Mouse (Mus musculus) cerebellum, adult 18-20 months (tissue): ENCODE data around the gene Gm3336.

Experiments
- DNase-seq, 2 experiments: peaks; one replicate each; pipeline ENCODE4 v3.0.0; 2021

Gm3336 gene

DNA sequence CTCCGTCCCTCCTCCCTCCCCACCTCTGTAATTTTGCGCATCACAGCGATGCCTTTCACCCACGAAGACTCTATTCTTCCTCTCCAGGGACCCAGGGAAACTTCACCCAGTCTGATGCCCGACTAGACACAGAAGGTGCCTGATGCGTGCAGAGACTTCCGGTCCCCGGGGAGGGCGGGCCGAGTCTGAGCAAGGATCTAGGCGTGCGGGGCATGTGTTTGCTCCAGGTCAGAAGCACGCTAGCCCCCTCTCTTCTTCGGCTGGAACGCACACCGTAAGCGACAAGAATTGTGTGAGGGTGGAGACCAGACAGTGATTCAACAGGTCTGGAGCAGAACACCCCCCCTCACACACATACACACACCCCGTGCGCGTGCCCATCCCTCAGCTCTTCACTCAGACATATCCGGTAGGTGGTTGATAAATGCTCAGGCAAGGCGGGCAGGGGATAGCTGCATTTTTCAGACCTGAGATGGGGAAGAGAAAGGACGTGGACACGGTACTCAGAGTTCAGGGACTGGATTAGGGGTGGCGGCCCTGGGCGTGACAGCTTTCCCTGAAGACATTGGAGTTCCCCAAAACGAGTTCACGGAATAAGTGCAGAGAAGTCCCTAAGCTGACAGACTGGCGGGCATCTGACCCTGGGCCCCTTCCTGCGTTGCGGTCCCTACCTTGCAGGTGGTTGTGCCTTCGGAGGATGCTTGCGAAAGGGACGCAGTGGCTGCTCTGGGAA, 47.7 kb downstream of the Gm3336 start:
- DNase-seq: peak; percentile 23 to 28

DNA sequence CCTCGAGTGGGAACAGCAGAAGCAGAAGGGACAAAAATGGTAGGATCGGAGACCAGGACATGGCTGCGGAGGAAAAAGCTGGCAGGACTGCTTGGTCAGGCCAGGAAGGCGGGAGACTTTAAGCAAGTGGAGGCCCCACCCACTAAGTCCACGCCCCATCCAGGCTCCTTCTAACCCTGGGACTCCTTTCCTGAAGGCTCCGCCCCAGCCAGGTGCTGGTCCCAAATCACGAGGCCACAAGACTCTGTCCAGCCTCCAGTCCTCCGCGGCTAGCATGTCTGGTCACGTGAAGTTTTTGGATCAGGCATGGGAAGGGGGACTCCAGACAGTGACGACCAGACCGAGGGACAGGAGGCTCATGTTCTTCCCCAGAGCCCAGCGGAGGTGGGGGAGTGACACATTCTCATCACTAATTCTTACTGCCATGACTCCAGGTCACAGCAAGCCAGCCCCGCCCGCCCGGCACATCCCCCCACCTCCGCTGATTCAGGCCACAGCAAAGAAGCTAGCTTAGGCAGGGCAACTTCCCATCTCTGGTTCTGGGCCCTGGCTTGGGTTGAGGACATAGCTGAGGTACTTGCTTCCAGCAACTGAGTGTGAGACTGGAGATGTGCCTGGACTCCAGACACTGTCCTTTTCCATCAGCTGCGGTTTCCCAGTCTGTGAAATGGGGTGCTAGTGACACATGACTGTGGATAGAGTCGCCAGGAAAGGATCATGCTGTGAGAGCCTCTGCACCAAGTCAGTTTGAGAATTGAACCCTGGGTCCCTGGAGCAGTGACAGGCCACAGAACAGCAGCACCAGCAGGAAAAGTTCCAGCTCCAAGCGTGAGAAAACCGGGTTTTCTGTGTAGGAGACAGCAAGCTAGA, 48.5 kb downstream of the Gm3336 start:
- peak; percentile 64 to 72 for DNase-seq

DNA sequence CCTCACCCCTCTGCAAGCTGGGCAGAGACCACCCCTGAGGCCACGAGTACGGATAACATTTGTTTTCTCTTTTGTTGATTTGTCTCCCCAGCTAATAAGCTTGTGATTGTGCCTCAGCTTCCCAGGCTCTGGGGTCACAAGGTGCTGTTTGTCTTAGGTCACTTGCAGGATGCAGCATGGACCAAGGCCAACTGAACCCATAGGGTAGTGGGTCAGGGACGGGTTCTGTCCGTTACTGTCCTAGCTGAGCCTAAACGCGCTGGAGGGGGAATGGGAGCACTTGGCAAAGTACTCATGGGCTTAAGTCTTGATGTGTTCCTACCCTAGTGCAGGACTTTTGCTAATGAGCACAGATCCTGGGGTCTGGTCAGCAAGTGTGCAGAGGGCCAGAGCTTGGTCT, 49.2 kb downstream of the Gm3336 start:
- peak in 1 of 2 experiments; percentile 13 for DNase-seq

DNA sequence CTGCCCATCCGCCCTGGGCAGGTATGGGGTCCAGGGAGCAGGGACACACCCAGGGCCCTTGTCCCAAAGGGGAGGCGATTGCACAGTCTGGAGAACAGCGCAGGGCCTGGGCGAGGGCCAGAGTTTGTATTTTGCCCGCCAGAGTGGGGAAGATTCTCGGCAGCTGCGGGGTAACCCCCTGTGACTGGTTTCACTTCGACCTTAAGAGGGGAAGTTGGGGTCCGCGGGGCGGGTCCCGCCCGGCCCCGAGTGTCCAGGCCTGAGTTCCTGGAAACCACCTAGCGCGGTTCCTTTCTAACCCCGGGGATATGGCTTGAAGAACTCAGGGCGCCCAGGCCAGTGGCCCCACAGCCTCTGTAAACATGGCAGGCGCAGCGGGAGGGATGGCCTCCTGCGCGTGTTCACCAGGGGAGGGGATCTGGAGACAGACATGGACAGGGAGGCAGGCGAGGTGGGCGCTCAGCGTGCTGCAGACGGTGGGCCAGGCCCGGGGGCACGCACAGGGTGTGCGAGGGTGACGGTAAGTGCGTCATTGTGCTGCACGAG, 50.0 kb downstream of the Gm3336 start:
- peak; percentile 20 to 32 for DNase-seq

DNA sequence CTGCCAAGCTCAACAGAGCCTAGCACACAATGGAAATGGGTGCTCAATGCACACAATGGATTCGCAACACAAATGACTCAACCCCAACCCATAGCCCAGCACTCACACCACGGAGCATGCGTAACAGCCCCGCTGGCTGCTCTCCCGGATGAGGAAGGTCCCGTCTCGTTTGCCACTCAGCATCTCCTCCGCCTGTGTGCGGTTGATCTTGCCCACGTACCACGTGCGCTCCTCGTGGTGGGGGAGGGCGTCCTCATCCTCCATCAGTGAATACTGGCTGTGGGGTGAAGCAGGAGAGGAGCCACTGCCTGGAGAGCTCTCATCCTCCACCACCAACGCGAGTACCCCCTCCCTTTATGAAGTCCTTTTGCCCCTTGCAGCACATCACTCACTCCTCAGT, 50.6 kb downstream of the Gm3336 start:
- DNase-seq: peak in 1 of 2 experiments; percentile 32

DNA sequence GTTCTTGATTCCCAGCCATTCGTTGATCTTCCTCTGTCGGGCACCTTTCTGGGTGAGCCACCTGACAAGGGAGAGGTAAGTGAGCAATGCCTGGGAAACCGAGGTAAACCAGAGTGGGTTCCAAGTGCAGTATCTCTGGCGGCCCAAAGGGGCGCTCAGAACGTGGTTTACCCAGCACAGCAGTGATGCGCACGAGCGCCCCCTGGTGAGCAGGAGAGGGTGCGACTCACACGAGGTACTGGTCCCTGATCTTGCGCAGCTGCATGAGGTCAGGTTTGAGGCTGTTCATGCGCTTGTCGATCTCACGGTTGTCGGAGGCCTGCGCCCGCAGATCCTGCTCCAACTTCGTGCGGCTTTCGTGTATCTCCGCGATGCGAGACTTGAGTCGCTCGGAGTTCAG, 51.0 kb downstream of the Gm3336 start:
- DNase-seq: peak; percentile 96 to 97

DNA sequence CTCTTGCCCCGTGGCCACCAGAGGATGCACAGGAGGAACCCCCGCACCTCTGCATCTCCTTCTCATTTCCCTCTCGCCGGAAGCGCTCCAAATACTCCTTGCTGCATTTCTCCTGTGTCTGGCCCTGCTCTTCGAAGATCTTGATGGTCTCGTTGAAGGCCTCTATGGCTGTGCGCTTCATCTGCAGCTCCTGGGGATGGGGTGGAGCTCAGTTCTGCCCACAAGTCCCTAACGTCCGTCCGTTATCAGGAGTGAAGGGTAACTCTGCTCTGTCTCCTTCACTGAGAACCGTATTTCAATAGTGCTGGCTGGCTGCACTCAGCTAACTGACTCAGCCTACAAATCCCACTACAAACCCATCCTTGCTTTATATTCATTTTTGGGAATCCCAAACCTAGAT, 51.5 kb downstream of the Gm3336 start:
- DNase-seq: no peak

DNA sequence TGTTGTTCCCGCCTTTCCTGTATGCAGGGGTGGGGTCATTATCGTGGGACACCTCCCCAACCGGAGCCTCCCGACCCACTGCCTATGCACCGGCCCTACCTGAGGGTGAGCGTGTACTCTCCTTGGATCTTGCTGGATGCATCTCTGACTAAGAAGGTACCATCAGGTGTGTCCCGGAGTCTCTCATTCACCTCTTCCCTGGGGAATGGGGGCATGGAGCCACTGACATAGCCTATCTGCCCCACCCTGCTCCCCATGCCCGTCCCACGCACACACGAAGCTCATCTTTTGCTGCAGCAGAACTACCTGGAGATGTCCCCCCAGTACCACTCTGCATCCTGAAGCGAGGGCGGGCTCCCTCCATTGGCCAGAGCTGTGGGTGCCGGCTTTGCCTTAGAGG, 52.4 kb downstream of the Gm3336 start:
- DNase-seq: no peak

DNA sequence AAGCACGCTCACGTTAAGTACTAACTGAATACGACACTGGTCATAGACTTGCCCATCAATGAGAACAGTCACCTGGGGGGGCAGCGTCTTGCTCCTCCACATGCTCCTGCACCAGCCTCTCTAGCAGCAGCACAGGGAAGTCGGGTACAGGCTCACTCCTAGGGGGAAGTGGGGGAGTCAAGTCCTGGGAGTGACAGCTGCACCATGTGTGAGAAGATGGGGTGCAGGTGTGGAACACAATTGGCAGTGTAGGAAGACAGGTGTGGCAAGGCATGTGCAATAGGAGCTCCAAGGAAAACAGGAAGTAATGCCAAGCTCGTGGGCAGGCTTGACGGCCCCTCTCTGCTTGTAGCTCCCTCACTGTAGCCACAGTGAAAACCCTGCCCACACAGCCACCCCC, 52.9 kb downstream of the Gm3336 start:
- DNase-seq: no peak

DNA sequence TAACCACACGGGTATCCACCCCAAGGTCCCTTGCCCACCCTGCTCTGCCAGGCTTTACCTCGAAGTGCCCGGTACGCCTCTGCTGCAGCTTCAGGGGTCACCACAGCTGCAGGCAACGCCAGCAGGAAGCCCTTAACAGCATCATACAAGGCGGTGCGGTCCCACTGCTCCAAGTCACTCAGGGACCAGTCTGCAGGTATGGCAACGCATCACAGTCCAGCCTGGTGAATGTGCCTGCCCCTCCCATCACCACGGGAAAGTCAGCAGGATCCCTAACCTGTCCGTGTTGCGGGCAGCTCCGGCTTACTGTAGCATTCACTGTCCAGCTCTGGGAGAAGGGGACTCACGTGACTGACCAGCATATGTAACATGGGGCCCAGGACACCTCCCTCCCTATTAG, 53.7 kb downstream of the Gm3336 start:
- DNase-seq: no peak
